Mouse (Mus musculus) lung, embryonic 14.5 days (tissue): ENCODE data around the gene B4galnt1. TPM values are rescaled to one million over a fixed set of nuclear protein-coding genes. Genes with fewer than 3 reads are reported as not detected.

Source experiments
- ATAC-seq: fragments of 200-750 bp; cut with Nextera tagmentation; 2 replicates; pipeline ENCODE4 v1.8.0; 2017; ENCODE audit warnings: mild to moderate bottlenecking, moderate TSS enrichment, moderate library complexity; ENCODE audit not compliant: insufficient read depth
- DNase-seq: peaks from one replicate; pipeline ENCODE4 v3.0.0-alpha.2; 2015
- H3K27ac ChIP-seq: fragments of 300-500 bp; sonication (generic); 2 replicates; pipeline ENCODE4 v1.5.1; 2014; ENCODE audit warnings: low read depth, mild to moderate bottlenecking, moderate library complexity
- H3K27me3 ChIP-seq: fragments of 300-500 bp; sonication (generic); 2 replicates; pipeline ENCODE4 v1.6.1; 2014; ENCODE audit warnings: low read length, control low read depth; ENCODE audit not compliant: insufficient read depth
- H3K36me3 ChIP-seq: fragments of 300-500 bp; sonication (generic); 2 replicates; pipeline ENCODE4 v1.6.1; 2014; ENCODE audit warnings: control low read depth; ENCODE audit not compliant: insufficient read depth
- H3K4me1 ChIP-seq: fragments of 300-500 bp; sonication (generic); 2 replicates; pipeline ENCODE4 v1.6.1; 2014; ENCODE audit warnings: antibody characterized with exemption, control low read depth; ENCODE audit not compliant: insufficient read depth
- H3K4me2 ChIP-seq: fragments of 300-500 bp; sonication (generic); 2 replicates; pipeline ENCODE4 v1.6.1; 2014; ENCODE audit warnings: mild to moderate bottlenecking
- H3K4me3 ChIP-seq: fragments of 300-500 bp; sonication (generic); 2 replicates; pipeline ENCODE4 v1.5.1; 2014; ENCODE audit warnings: low read depth, low read length
- H3K9ac ChIP-seq: fragments of 300-500 bp; sonication (generic); 2 replicates; pipeline ENCODE4 v1.6.1; 2014
- H3K9me3 ChIP-seq: fragments of 300-500 bp; sonication (generic); 2 replicates; pipeline ENCODE4 v1.6.1; 2016; ENCODE audit warnings: low read depth, low read length, control low read depth
- CTCF ChIP-seq: IDR thresholded peaks from 2 replicates; pipeline ENCODE4 v1.5.1; 2016; ENCODE audit warnings: antibody characterized with exemption, low read depth
- WGBS: fragments of 180-500 bp; shearing (Covaris S2); extraction: QIAGEN DNeasy Blood & Tissue Kit; methylation state at CpG from one replicate; pipeline ENCODE4 v1.1.7; 2014; 5-methylcytosine and 5-hydroxymethylcytosine counted together
- polyA plus RNA-seq: library from polyadenylated mRNA; unstranded; fragments of >200 nt; fragmentation: Nextera tagmentation; extraction: Ambion mirVana; gene quantifications from 2 replicates; pipeline ENCODE4 v1.2.1, GENCODE M21; 2014

B4galnt1 gene
- polyA plus RNA-seq, 1 experiment from 2014 or later: 2.9 TPM

GRCm38 (mm10) chr10:127164190-127164589 lies 835 bp upstream of the B4galnt1 start:
- no peak overlapping the region for H3K4me3 ChIP-seq
- 91% methylated on average over 4 of the region's 4 CpGs for WGBS
- no peak overlapping the region for H3K9ac ChIP-seq
- H3K9me3 ChIP-seq: no peaks in the 10 kb centered on the region
- ATAC-seq: no peak
- no peak for DNase-seq
- H3K27me3 ChIP-seq: peaks cover 57% of the 10 kb centered on the region
- H3K4me2 ChIP-seq: no peak overlapping the region; the same call in 1 of the 2 replicates
- peaks cover 6% of the 10 kb centered on the region; the same call in 1 of the 2 replicates for H3K4me1 ChIP-seq
- no peak for TF ChIP-seq CTCF
- H3K27ac ChIP-seq: no peak overlapping the region
- H3K36me3 ChIP-seq: no peaks in the 10 kb centered on the region

GRCm38 (mm10) chr10:127165354-127165653 lies 279 bp downstream of the B4galnt1 start:
- TF ChIP-seq CTCF: no peak
- Histone ChIP-seq H3K4me2 (peak overlapping the region; percentile 100), H3K4me1 (peaks cover 10% of the 10 kb centered on the region; the same call in 1 of the 2 replicates), H3K9me3 (no peaks in the 10 kb centered on the region), H3K27ac (no peak overlapping the region), H3K36me3 (no peaks in the 10 kb centered on the region), H3K4me3 (peak overlapping the region; percentile 62), H3K27me3 (peaks cover 68% of the 10 kb centered on the region), H3K9ac (peak overlapping the region; percentile 63)
- DNase-seq (no peak), ATAC-seq (peak; percentile 40; the same call in 1 of the 2 replicates)
- under 1% methylated on average over 37 of the region's 42 CpGs for WGBS

- Histone ChIP-seq H3K9me3 (no peaks in the 10 kb centered on the region), H3K4me3 (peak overlapping the region; percentile 62), H3K9ac (peak overlapping the region; percentile 63), H3K27ac (no peak overlapping the region), H3K4me2 (peak overlapping the region; percentile 100), H3K27me3 (peaks cover 73% of the 10 kb centered on the region), H3K4me1 (peaks cover 13% of the 10 kb centered on the region; the same call in 1 of the 2 replicates), H3K36me3 (no peaks in the 10 kb centered on the region)
- WGBS: 0% methylated on average over 56 of the region's 56 CpGs
- no peak for TF ChIP-seq CTCF
- peak; percentile 41 for ATAC-seq
- peak; percentile 53 for DNase-seq
These were observed 804 bp downstream of the B4galnt1 start for GRCm38 (mm10) chr10:127165654-127166403.

DNA sequence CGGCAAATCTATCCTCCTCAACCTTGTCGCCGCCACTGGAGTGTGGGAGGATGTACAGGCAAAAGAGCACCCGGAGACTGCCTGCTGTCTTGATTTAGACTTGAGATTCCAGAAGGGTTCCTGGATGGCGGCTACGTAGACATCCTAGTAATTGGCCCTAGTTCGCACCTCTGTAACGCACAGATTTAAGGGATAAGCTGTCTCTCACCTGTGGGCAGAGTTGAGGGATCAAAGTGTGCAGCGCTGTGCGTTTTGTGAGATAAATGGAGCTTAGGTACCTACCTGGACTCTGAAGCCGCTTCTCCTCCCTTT lies 1.3 kb downstream of the B4galnt1 start:
- TF ChIP-seq CTCF: no peak

DNA sequence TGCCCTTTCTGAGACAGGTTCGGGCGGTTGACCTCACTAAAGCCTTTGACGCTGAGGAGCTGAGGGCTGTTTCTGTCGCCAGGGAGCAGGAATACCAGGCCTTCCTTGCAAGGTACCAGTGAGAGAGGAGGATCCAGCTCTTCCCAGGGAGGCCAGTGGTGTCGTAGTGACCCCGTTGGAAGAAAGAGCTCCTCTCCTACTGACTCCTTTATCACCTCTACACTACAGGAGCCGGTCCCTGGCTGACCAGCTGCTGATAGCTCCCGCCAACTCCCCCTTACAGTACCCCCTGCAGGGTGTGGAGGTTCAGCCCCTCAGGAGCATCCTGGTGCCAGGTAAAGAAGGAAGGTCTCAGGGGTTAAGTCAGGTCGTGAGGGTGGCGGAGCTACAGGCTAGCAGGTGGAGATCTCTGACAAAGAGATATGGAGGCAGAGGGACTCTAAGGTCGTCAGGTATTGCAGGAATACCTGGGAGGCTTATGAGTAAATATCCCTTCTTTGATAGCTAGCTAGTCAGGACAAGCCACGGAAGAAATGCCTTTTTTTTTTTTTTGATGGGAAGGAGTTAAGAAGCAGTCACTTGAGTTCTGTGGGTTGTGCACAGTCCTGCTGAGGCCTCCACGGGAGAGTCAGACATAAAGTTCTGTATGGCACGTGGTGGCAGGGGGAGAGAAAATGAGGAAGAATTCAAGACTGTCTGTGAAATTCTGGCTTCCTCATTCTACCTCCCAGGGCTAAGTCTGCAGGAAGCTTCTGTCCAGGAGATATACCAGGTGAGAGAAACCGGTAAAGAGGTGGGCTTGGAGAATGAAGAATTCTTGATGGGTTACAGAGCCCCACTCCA lies 2.0 kb downstream of the B4galnt1 start:
- Histone ChIP-seq H3K9me3 (no peaks in the 10 kb centered on the region), H3K27me3 (peaks cover 79% of the 10 kb centered on the region), H3K4me2 (peak overlapping the region; percentile 100), H3K4me1 (peaks cover 13% of the 10 kb centered on the region; the same call in 1 of the 2 replicates), H3K9ac (no peak overlapping the region), H3K4me3 (peak overlapping the region; percentile 62; the same call in 1 of the 2 replicates), H3K36me3 (no peaks in the 10 kb centered on the region), H3K27ac (no peak overlapping the region)
- 21% methylated on average over 15 of the region's 15 CpGs for WGBS
- no peak for TF ChIP-seq CTCF
- no peak for ATAC-seq
- no peak for DNase-seq

More for the DNA sequence above, 1.3 kb downstream of the B4galnt1 start:
- no peak for DNase-seq
- Histone ChIP-seq H3K9me3 (no peaks in the 10 kb centered on the region), H3K27ac (no peak overlapping the region), H3K4me3 (peak overlapping the region; percentile 62), H3K9ac (no peak overlapping the region), H3K4me1 (peaks cover 13% of the 10 kb centered on the region; the same call in 1 of the 2 replicates), H3K36me3 (no peaks in the 10 kb centered on the region), H3K27me3 (peaks cover 76% of the 10 kb centered on the region), H3K4me2 (peak overlapping the region; percentile 100)
- ATAC-seq: peak; percentile 1; the same call in 1 of the 2 replicates
- WGBS: 4% methylated on average over 11 of the region's 11 CpGs

- 29% methylated on average over 10 of the region's 10 CpGs for WGBS
- peaks cover 79% of the 10 kb centered on the region for H3K27me3 ChIP-seq
- H3K36me3 ChIP-seq: no peaks in the 10 kb centered on the region
- no peaks in the 10 kb centered on the region for H3K9me3 ChIP-seq
- no peak overlapping the region for H3K9ac ChIP-seq
- DNase-seq (no peak), ATAC-seq (no peak)
- no peak for TF ChIP-seq CTCF
- no peak overlapping the region for H3K4me2 ChIP-seq
- no peak overlapping the region for H3K4me3 ChIP-seq
- H3K4me1 ChIP-seq: peaks cover 13% of the 10 kb centered on the region; the same call in 1 of the 2 replicates
- H3K27ac ChIP-seq: no peak overlapping the region; the same call in 1 of the 2 replicates
These were observed 2.7 kb downstream of the B4galnt1 start for GRCm38 (mm10) chr10:127167614-127168192.
